Mouse (Mus musculus) heart, embryonic 15.5 days (tissue): Measurements from ENCODE around the gene Col25a1. TPM values are rescaled to one million over a fixed set of nuclear protein-coding genes. Genes with fewer than 3 reads are reported as not detected.
A peak's percentile ranks its signal among the peaks of the same experiment; 100 is the strongest.

ENCODE experiments used
- ATAC-seq: fragments of 200-750 bp; cut with Nextera tagmentation; replicated peaks from 2 replicates; pipeline ENCODE4 v1.8.0; 2017; ENCODE audit warnings: low read depth, moderate TSS enrichment; ENCODE audit not compliant: insufficient number of reproducible peaks, insufficient read depth, low FRiP score
- H3K27ac ChIP-seq: fragments of 300-500 bp; sonication (generic); 2 replicates; pipeline ENCODE4 v1.5.1; 2015; ENCODE audit warnings: mild to moderate bottlenecking, inconsistent platforms
- H3K27me3 ChIP-seq: fragments of 300-500 bp; sonication (generic); 2 replicates; pipeline ENCODE4 v1.6.1; 2015; ENCODE audit warnings: inconsistent platforms
- H3K36me3 ChIP-seq: fragments of 300-500 bp; sonication (generic); 2 replicates; pipeline ENCODE4 v1.6.1; 2015; ENCODE audit warnings: mild to moderate bottlenecking, inconsistent platforms
- H3K4me1 ChIP-seq: fragments of 300-500 bp; sonication (generic); replicated peaks from 2 replicates; pipeline ENCODE4 v1.6.1; 2015; ENCODE audit warnings: inconsistent platforms
- H3K4me2 ChIP-seq: fragments of 300-500 bp; sonication (generic); 2 replicates; pipeline ENCODE4 v1.6.1; 2015; ENCODE audit warnings: inconsistent platforms, mild to moderate bottlenecking, moderate library complexity
- H3K4me3 ChIP-seq: fragments of 300-500 bp; sonication (generic); 2 replicates; pipeline ENCODE4 v1.5.1; 2015; ENCODE audit warnings: mild to moderate bottlenecking, inconsistent platforms
- H3K9ac ChIP-seq: fragments of 300-500 bp; sonication (generic); 2 replicates; pipeline ENCODE4 v1.6.1; 2015; ENCODE audit warnings: mild to moderate bottlenecking, inconsistent platforms
- H3K9me3 ChIP-seq: fragments of 300-500 bp; sonication (generic); replicated peaks from 2 replicates; pipeline ENCODE4 v1.6.1; 2016; ENCODE audit warnings: inconsistent platforms
- WGBS: fragments of 180-500 bp; shearing (Covaris S2); methylation state at CpG from one replicate; pipeline ENCODE4 v1.1.7; 2015; ENCODE audit warnings: mixed read lengths; 5-methylcytosine and 5-hydroxymethylcytosine counted together
- polyA plus RNA-seq: library from polyadenylated mRNA; unstranded; fragments of >200 nt; fragmentation: Nextera tagmentation; extraction: Ambion mirVana; gene quantifications from 2 replicates; pipeline ENCODE4 v1.2.1, GENCODE M21; 2015

Gene Col25a1
- polyA plus RNA-seq, 1 experiment from 2014 or later = 1.3 TPM

- Histone ChIP-seq H3K4me2 (no peak overlapping the region), H3K27me3 (no peaks in the 10 kb centered on the region), H3K36me3 (no peaks in the 10 kb centered on the region), H3K9me3 (no peaks in the 10 kb centered on the region), H3K4me3 (no peak overlapping the region), H3K9ac (no peak overlapping the region), H3K27ac (no peak overlapping the region), H3K4me1 (0 out of 2 replicates have a peak, but pooled peaks cover 3% of the 10 kb centered on the region)
- 75% methylated on average over 7 of the region's 7 CpGs for WGBS
- ATAC-seq = no peak
These were observed 452.7 kb downstream of the Col25a1 start for GRCm38 (mm10) chr3:130584007-130584406.

- no peak overlapping the region for H3K27ac ChIP-seq
- peaks cover 5% of the 10 kb centered on the region; the same call in 1 of the 2 replicates for H3K4me1 ChIP-seq
- WGBS = 30% methylated on average over 8 of the region's 8 CpGs
- no peaks in the 10 kb centered on the region for H3K9me3 ChIP-seq
- 0 out of 2 replicates have a peak overlapping the region, but pooled peaks have one; percentile 3 for H3K4me3 ChIP-seq
- no peak overlapping the region for H3K9ac ChIP-seq
- H3K4me2 ChIP-seq = peak overlapping the region; percentile 23
- H3K27me3 ChIP-seq = no peaks in the 10 kb centered on the region
- ATAC-seq = no peak
- no peaks in the 10 kb centered on the region for H3K36me3 ChIP-seq
These were observed 463.7 kb downstream of the Col25a1 start for GRCm38 (mm10) chr3:130595050-130595449.

GRCm38 (mm10) chr3:130601491-130601890, 470.2 kb downstream of the Col25a1 start:
- Histone ChIP-seq H3K36me3 (no peaks in the 10 kb centered on the region), H3K4me3 (no peak overlapping the region), H3K9ac (no peak overlapping the region), H3K9me3 (no peaks in the 10 kb centered on the region), H3K27me3 (no peaks in the 10 kb centered on the region), H3K27ac (no peak overlapping the region), H3K4me1 (no peaks in the 10 kb centered on the region), H3K4me2 (no peak overlapping the region)
- WGBS = 71% methylated on average over 10 of the region's 10 CpGs
- no peak for ATAC-seq

GRCm38 (mm10) chr3:130607924-130608323, 476.6 kb downstream of the Col25a1 start:
- Histone ChIP-seq H3K4me1 (no peaks in the 10 kb centered on the region), H3K4me3 (no peak overlapping the region), H3K4me2 (no peak overlapping the region), H3K27ac (no peak overlapping the region), H3K27me3 (no peaks in the 10 kb centered on the region), H3K9me3 (no peaks in the 10 kb centered on the region), H3K9ac (no peak overlapping the region), H3K36me3 (no peaks in the 10 kb centered on the region)
- no peak for ATAC-seq
- whole genome bisulfite sequencing = 71% methylated on average over 2 of the region's 2 CpGs

GRCm38 (mm10) chr3:130614444-130614843, 483.1 kb downstream of the Col25a1 start:
- no peak for ATAC-seq
- Histone ChIP-seq H3K27ac (no peak overlapping the region), H3K27me3 (peaks cover 12% of the 10 kb centered on the region; the same call in 1 of the 2 replicates), H3K36me3 (no peaks in the 10 kb centered on the region), H3K4me3 (no peak overlapping the region), H3K9me3 (no peaks in the 10 kb centered on the region), H3K4me2 (no peak overlapping the region), H3K4me1 (peaks cover 7% of the 10 kb centered on the region), H3K9ac (no peak overlapping the region)
- 76% methylated on average over 9 of the region's 9 CpGs for WGBS

- Histone ChIP-seq H3K4me1 (peaks cover 7% of the 10 kb centered on the region), H3K27me3 (peaks cover 12% of the 10 kb centered on the region; the same call in 1 of the 2 replicates), H3K9me3 (no peaks in the 10 kb centered on the region), H3K36me3 (no peaks in the 10 kb centered on the region), H3K4me3 (no peak overlapping the region), H3K9ac (no peak overlapping the region), H3K4me2 (no peak overlapping the region), H3K27ac (no peak overlapping the region)
- ATAC-seq = no peak
- 47% methylated on average over 8 of the region's 8 CpGs for WGBS
These were observed 484.3 kb downstream of the Col25a1 start for GRCm38 (mm10) chr3:130615625-130616024.

- Histone ChIP-seq H3K4me2 (peak within 1 kb of the TSS; percentile 64), H3K4me1 (peaks cover 7% of the 10 kb centered on the region), H3K9ac (no peak within 1 kb of the TSS), H3K9me3 (no peaks in the 10 kb centered on the region), H3K36me3 (no peaks in the 10 kb centered on the region), H3K4me3 (peak within 1 kb of the TSS; percentile 33), H3K27me3 (peaks cover 12% of the 10 kb centered on the region; the same call in 1 of the 2 replicates), H3K27ac (no peak within 1 kb of the TSS)
- 0 out of 2 replicates have a peak, but pooled peaks have one; percentile 31 for ATAC-seq
- WGBS = 4% methylated on average over 10 of the region's 10 CpGs
These were observed 486.2 kb downstream of the Col25a1 start, which contains the start of gene Etnppl for GRCm38 (mm10) chr3:130617439-130617898. Gene Etnppl (plus strand): TSS chr3:130617448.

- H3K27me3 ChIP-seq = peaks cover 12% of the 10 kb centered on the region; the same call in 1 of the 2 replicates
- no peaks in the 10 kb centered on the region for H3K36me3 ChIP-seq
- H3K9ac ChIP-seq = no peak overlapping the region
- H3K4me3 ChIP-seq = no peak overlapping the region
- H3K9me3 ChIP-seq = no peaks in the 10 kb centered on the region
- no peak overlapping the region for H3K4me2 ChIP-seq
- 65% methylated on average over 12 of the region's 12 CpGs for WGBS
- peaks cover 7% of the 10 kb centered on the region for H3K4me1 ChIP-seq
- no peak for ATAC-seq
- H3K27ac ChIP-seq = no peak overlapping the region
These were observed 489.3 kb downstream of the Col25a1 start for GRCm38 (mm10) chr3:130620517-130621146.

- no peaks in the 10 kb centered on the region for H3K9me3 ChIP-seq
- no peak overlapping the region for H3K4me3 ChIP-seq
- WGBS = 85% methylated on average over 5 of the region's 5 CpGs
- no peak overlapping the region for H3K27ac ChIP-seq
- ATAC-seq = no peak
- no peaks in the 10 kb centered on the region for H3K27me3 ChIP-seq
- H3K9ac ChIP-seq = no peak overlapping the region
- H3K4me1 ChIP-seq = no peaks in the 10 kb centered on the region
- no peaks in the 10 kb centered on the region for H3K36me3 ChIP-seq
- no peak overlapping the region for H3K4me2 ChIP-seq
These were observed 497.1 kb downstream of the Col25a1 start for GRCm38 (mm10) chr3:130628358-130628757.

- Histone ChIP-seq H3K4me1 (no peaks in the 10 kb centered on the region), H3K36me3 (no peaks in the 10 kb centered on the region), H3K9ac (no peak overlapping the region), H3K27me3 (no peaks in the 10 kb centered on the region), H3K9me3 (no peaks in the 10 kb centered on the region), H3K4me2 (no peak overlapping the region), H3K4me3 (no peak overlapping the region), H3K27ac (no peak overlapping the region)
- ATAC-seq = no peak
- WGBS = 73% methylated on average over 5 of the region's 5 CpGs
These were observed 502.6 kb downstream of the Col25a1 start for GRCm38 (mm10) chr3:130633859-130634258.

- H3K4me1 ChIP-seq = no peaks in the 10 kb centered on the region
These were observed 515.0 kb downstream of the Col25a1 start for GRCm38 (mm10) chr3:130646110-130646810.

More at GRCm38 (mm10) chr3:130646110-130646810, 515.0 kb downstream of the Col25a1 start:
- H3K4me3 ChIP-seq = no peak overlapping the region
- no peak overlapping the region for H3K9ac ChIP-seq
- no peak for ATAC-seq
- H3K4me2 ChIP-seq = no peak overlapping the region
- no peaks in the 10 kb centered on the region for H3K36me3 ChIP-seq
- H3K9me3 ChIP-seq = no peaks in the 10 kb centered on the region
- no peaks in the 10 kb centered on the region for H3K27me3 ChIP-seq
- WGBS = 70% methylated on average over 11 of the region's 11 CpGs
- no peak overlapping the region for H3K27ac ChIP-seq
